Mouse (Mus musculus): ENCODE measurements around the gene Hoxc12. TPM values are rescaled to one million over a fixed set of nuclear protein-coding genes. Genes with fewer than 3 reads are reported as not detected.

The Hoxc12 gene
- total and polyA plus RNA-seq, 3 experiments = not detected

DNA sequence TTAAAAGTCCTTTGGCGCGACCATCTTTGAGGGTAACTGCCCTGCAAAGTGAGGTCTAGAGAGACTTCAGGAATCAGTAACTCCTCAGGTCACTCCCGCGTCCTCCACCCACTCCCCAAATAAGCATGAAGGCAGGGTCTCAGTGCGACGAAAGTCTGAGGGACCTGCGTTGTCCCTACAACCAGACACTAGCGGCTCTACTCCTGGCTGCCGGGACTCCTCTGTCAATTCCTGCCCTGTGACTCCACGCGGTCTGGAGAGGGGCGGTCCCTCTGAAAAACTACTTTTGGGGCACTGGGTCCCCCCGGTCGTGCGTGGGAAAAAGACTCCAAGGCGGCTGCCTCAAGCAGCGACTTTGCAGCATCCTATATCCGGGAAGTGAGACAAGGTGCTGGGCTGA, 26.5 kb upstream of the Hoxc12 start (continued):
- no peak for TF ChIP-seq ZMIZ1 (IDR thresholded peaks at IDR 0.05; ENCODE audit: low read depth, low read length)
- TF ChIP-seq ELF1 (IDR thresholded peaks at IDR 0.05; ENCODE audit: low read depth, low read length) = no peak

DNA sequence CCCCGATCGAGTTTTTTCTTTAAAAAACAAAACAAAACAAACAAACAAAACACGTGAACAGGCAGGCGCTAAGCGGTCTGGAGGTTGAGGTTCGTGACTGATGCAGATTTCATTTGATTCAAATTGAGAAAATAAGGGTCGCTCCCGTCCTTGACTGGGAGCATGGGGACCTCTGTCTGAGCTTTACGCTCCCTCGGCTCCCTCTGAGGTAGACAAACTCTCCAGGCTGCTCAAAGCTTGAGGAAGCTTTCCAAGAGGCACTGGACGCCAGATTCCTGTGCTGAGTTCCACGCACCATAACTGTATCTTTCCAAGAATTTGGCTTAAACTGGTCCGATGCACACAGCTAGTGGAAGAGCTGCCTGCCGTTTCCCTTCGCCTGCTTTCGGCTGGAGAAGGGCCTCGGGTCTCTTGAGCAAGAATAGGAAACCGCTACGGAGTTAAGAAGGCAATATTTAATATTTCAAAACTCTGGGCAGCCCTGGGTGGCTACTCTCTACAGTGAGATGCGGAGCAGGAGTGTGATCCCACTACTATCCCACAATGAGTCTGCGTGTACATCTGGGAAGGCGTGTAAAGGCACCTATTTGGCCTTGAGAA, 26.0 kb upstream of the Hoxc12 start:
- H3K9ac ChIP-seq (ENCODE audit: control insufficient read depth, low read depth, low read length, poor library complexity, severe bottlenecking) = no peak overlapping the region
- peaks cover 19 to 48% of the 10 kb centered on the region in 2 experiments for H3K27me3 ChIP-seq (ENCODE audit: control insufficient read depth in 1 of 2, insufficient read depth in 2 of 2, low read length in 2 of 2)
- TF ChIP-seq MAFK (IDR thresholded peaks at IDR 0.05; ENCODE audit: borderline replicate concordance, low read depth, low read length) (no peak), NRF1 (IDR thresholded peaks at IDR 0.05; ENCODE audit: insufficient read depth, low read depth, low read length, poor library complexity, severe bottlenecking) (no peak), POLR2AphosphoS5 (IDR thresholded peaks at IDR 0.05; ENCODE audit: borderline replicate concordance, low read depth, low read length) (no peak)
- no peaks in the 10 kb centered on the region for H3K4me1 ChIP-seq (ENCODE audit: control insufficient read depth in 1 of 2, insufficient read depth in 2 of 2, low read length in 2 of 2)
- H3K27ac ChIP-seq (ENCODE audit: control insufficient read depth, low read depth, low read length) = no peak overlapping the region
- H3K9me3 ChIP-seq (replicated peaks; ENCODE audit: insufficient read depth, low read length) = no peaks in the 10 kb centered on the region
- no peaks in the 10 kb centered on the region for H3K79me2 ChIP-seq (ENCODE audit: control insufficient read depth, insufficient read depth, low read length, poor library complexity)
- H3K36me3 ChIP-seq (ENCODE audit: control insufficient read depth in 1 of 2, insufficient read depth in 2 of 2, low read length in 2 of 2) = no peaks in the 10 kb centered on the region
- no peak overlapping the region for H3K4me3 ChIP-seq (ENCODE audit: control insufficient read depth in 1 of 2, insufficient read depth in 1 of 2, low read depth in 2 of 2, low read length in 2 of 2)
- DNase-seq (ENCODE audit: low read depth, low spot score) = no peak

DNA sequence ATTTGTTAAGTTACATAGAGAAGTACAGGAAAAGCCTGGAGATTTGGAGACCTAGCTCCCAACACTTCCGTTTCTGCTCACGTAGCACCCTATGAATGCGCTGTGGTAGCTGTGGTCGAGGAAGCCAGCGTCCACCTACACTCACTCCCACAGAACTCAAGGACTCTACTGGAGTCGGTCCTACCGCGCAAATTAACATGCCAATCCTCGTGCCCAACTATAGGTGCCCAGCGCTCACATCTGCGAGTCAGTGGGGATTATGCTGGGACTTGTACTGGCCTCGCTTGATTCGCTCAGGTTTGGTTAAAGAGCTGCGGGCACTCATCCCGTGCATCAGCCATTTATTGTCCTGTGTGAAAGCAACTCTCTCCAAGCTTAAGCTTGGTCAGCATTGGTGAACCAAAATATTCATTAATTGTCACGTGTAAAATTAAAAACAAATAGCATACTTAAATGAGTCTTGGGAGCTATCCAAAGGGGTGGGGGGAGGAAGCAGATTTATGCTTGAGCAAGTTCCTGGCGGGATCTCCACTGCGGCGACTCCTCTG, 23.4 kb upstream of the Hoxc12 start:
- Histone ChIP-seq H3K36me3 (ENCODE audit: control insufficient read depth in 1 of 2, insufficient read depth in 2 of 2, low read length in 2 of 2) (no peaks in the 10 kb centered on the region), H3K9ac (ENCODE audit: control insufficient read depth, low read depth, low read length, poor library complexity, severe bottlenecking) (no peak overlapping the region), H3K27ac (ENCODE audit: control insufficient read depth, low read depth, low read length) (no peak overlapping the region), H3K4me1 (ENCODE audit: control insufficient read depth in 1 of 2, insufficient read depth in 2 of 2, low read length in 2 of 2) (no peaks in the 10 kb centered on the region), H3K79me2 (ENCODE audit: control insufficient read depth, insufficient read depth, low read length, poor library complexity) (no peaks in the 10 kb centered on the region), H3K9me3 (replicated peaks; ENCODE audit: insufficient read depth, low read length) (no peaks in the 10 kb centered on the region), H3K27me3 (ENCODE audit: control insufficient read depth in 1 of 2, insufficient read depth in 2 of 2, low read length in 2 of 2) (peaks cover 20 to 46% of the 10 kb centered on the region in 2 experiments), H3K4me3 (ENCODE audit: control insufficient read depth in 1 of 2, insufficient read depth in 1 of 2, low read depth in 2 of 2, low read length in 2 of 2) (no peak overlapping the region)
- no peak for DNase-seq (ENCODE audit: low read depth, low spot score)
- no peak for TF ChIP-seq RCOR1 (IDR thresholded peaks at IDR 0.05; ENCODE audit: low read depth, low read length)
- no peak for TF ChIP-seq MEF2A (IDR thresholded peaks at IDR 0.05; ENCODE audit: extremely low read depth, insufficient replicate concordance, low read depth, low read length, poor library complexity, severe bottlenecking)
- TF ChIP-seq MAX (IDR thresholded peaks at IDR 0.05; ENCODE audit: low read length) = no peak
- no peak for TF ChIP-seq USF1 (IDR thresholded peaks at IDR 0.05; ENCODE audit: low read depth, low read length)

DNA sequence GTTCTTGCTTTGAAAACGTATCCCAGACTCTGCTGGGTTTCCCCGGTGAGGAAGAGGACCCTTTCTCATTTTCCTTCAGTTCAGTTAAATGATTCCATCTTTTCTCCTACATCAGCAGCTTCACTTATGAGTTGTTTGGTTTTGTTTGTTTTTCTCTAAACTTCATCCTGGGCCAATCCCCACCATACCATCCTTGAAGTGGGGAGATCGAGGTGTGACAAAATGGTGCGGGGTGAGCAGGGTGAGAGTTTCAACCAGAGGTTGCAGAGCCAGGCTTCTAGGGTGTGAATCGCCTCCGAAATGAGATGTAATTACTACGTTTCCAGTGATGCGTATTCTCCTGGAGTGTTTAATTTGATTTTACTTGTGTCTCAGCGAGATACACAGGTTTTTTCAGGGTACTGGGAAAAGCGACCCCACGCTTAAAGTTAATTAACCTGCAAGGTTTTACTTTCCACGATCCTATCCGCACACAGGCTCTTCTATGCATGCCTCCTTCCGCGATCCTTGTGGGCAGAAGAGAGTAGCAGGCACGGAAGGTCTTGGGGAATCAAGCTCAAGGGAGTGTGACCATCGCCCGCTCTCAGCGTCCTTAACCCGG, 18.5 kb upstream of the Hoxc12 start:
- no peak for DNase-seq (ENCODE audit: low read depth, low spot score)
- Histone ChIP-seq H3K36me3 (ENCODE audit: control insufficient read depth in 1 of 2, insufficient read depth in 2 of 2, low read length in 2 of 2) (no peaks in the 10 kb centered on the region), H3K27ac (ENCODE audit: control insufficient read depth, low read depth, low read length) (no peak overlapping the region), H3K9ac (ENCODE audit: control insufficient read depth, low read depth, low read length, poor library complexity, severe bottlenecking) (no peak overlapping the region), H3K4me3 (ENCODE audit: control insufficient read depth in 1 of 2, insufficient read depth in 1 of 2, low read depth in 2 of 2, low read length in 2 of 2) (no peak overlapping the region), H3K9me3 (replicated peaks; ENCODE audit: insufficient read depth, low read length) (no peaks in the 10 kb centered on the region), H3K27me3 (ENCODE audit: control insufficient read depth in 1 of 2, insufficient read depth in 2 of 2, low read length in 2 of 2) (peaks cover 8 to 26% of the 10 kb centered on the region in 2 experiments), H3K79me2 (ENCODE audit: control insufficient read depth, insufficient read depth, low read length, poor library complexity) (no peaks in the 10 kb centered on the region), H3K4me1 (ENCODE audit: control insufficient read depth in 1 of 2, insufficient read depth in 2 of 2, low read length in 2 of 2) (no peaks in the 10 kb centered on the region)
- no peak for TF ChIP-seq TCF12 (IDR thresholded peaks at IDR 0.05; ENCODE audit: low read depth, low read length)

All from MEL (cell line).